Mouse (Mus musculus): ENCODE measurements around the gene Ager. TPM values are rescaled to one million over a fixed set of nuclear protein-coding genes. Genes with fewer than 3 reads are reported as not detected.

Gene Ager
- polyA plus RNA-seq, 1 experiment from 2014 or later, result 3.6 TPM

DNA sequence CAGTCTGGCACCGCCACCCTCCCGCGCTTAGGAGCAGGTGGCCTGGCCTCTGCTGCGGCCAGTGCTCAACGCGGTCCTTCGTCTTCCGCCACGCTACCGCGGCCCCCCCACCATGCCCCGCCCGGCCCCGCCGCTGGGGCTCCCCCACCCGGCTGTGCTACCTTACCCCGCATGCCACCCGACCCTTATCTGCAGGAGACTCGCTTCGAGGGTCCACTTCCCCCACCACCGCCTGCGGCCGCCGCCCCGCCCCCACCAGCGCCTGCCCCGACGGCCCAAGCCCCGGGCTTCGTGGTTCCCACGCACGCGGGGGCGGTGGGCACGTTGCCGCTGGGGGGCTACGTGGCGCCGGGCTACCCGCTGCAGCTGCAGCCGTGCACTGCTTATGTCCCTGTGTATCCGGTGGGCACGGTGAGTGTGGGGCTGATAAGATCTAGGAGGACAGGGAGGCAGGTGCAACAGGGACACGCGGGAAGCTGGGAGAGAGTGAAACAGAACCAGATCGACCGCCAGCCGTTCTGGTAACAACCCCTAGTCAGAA, 33.2 kb downstream of the Ager start:
- DNase-seq (ENCODE audit: low spot score), result no peak
- Histone ChIP-seq H3K4me1 (peaks cover 69% of the 10 kb centered on the region), H3K4me3 (peak overlapping the region; percentile 52), H3K36me3 (no peaks in the 10 kb centered on the region), H3K27ac (no peak overlapping the region), H3K27me3 (ENCODE audit: low read depth, poor library complexity, severe bottlenecking) (peaks cover 60% of the 10 kb centered on the region), H3K9me3 (replicated peaks) (no peaks in the 10 kb centered on the region)
- 3% methylated on average over 48 of the region's 48 CpGs for WGBS

DNA sequence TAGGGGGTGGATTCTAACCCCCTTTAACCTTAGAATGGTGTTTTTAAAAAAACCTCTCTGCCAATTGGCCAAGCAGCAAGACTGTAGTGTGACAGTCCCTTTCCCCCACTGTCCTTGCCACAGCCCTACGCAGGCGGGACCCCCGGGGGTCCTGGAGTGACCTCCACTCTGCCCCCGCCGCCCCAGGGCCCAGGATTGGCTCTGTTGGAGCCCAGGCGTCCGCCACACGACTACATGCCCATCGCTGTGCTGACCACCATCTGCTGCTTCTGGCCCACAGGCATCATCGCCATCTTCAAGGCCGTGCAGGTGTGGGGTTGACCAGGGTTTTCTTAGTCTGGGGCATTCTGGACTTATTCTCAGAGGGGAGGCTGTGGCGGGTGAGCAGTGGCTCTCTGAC, 34.0 kb downstream of the Ager start:
- Histone ChIP-seq H3K4me3 (peak overlapping the region; percentile 52), H3K9me3 (replicated peaks) (no peaks in the 10 kb centered on the region), H3K36me3 (no peaks in the 10 kb centered on the region), H3K27ac (peak overlapping the region; percentile 46; the same call in 1 of the 2 replicates), H3K27me3 (ENCODE audit: low read depth, poor library complexity, severe bottlenecking) (peaks cover 62% of the 10 kb centered on the region), H3K4me1 (peaks cover 61% of the 10 kb centered on the region)
- DNase-seq (ENCODE audit: low spot score), result no peak
- 4% methylated on average over 12 of the region's 12 CpGs for WGBS

DNA sequence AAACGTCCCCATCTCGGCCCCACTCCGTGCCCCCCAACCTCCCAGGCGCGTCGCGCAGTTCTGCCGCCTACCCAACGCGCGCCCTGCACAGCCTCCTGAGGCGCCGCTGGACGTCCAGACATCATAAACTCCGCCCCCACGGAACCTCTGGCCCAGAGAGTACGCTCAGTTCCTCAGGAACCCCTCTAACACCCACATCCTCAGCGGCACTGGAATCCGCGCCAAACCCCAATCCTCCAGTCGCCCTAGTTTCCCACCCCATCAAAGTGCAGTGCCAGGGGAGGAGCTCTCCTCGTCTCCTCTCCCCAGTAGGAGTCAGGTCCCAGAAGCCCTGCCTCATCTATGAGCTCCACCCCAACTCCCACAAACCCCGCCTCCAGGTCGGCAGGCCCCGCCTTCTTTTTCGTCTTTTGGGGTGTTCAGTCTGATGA, 34.6 kb downstream of the Ager start:
- Histone ChIP-seq H3K9me3 (replicated peaks) (no peaks in the 10 kb centered on the region), H3K4me1 (peaks cover 59% of the 10 kb centered on the region), H3K4me3 (peak overlapping the region; percentile 52), H3K36me3 (no peaks in the 10 kb centered on the region), H3K27ac (peak overlapping the region; percentile 46; the same call in 1 of the 2 replicates), H3K27me3 (ENCODE audit: low read depth, poor library complexity, severe bottlenecking) (peaks cover 62% of the 10 kb centered on the region)
- DNase-seq (ENCODE audit: low spot score), result peak; percentile 55
- 1% methylated on average over 26 of the region's 26 CpGs for WGBS

DNA sequence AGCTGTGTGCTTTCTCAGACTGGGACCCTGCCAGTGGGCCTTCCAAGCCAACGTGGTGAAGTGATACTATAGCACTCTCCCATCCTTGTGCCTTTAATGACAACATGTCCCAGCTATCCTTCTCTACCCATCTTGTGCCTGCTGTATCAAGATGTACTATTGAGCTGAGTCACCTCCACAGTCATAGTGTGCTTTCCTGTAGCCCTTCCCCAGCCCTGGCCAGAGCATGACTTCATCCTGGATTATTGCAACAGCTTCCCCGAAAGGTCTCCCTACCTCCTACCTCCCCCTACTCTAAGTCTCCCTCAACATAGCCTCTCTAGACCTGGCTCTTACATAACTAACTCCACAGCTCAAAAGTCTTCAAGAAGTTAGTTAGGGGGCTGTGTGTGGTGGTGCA, 38.0 kb downstream of the Ager start:
- H3K27ac ChIP-seq, result no peak overlapping the region
- WGBS, result 77% methylated on average over 2 of the region's 2 CpGs
- H3K27me3 ChIP-seq (ENCODE audit: low read depth, poor library complexity, severe bottlenecking), result peaks cover 38% of the 10 kb centered on the region
- no peaks in the 10 kb centered on the region for H3K9me3 ChIP-seq (replicated peaks)
- DNase-seq (ENCODE audit: low spot score), result no peak
- H3K4me3 ChIP-seq, result no peak overlapping the region
- no peaks in the 10 kb centered on the region for H3K36me3 ChIP-seq
- peaks cover 29% of the 10 kb centered on the region for H3K4me1 ChIP-seq

DNA sequence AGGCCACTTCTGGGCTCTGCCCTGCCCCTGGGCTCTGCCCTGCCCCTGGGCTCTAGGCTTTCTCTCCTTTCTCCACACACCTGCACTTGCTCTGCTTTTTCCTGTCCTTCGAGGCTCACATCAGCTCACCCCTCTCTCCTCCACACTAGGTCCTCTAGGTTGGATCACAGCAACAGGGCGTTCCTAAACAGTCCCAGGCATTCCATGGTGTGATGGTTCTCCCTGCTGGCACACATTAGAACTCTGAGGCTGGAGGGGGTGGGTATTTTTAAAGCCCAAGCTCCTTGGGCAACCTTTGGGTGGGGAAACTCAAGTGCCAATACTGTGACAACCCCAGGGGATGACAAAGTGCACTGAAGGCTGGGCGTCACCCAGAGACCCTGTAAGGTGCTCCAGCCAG, 39.8 kb downstream of the Ager start:
- H3K4me1 ChIP-seq, result peaks cover 21% of the 10 kb centered on the region
- peaks cover 20% of the 10 kb centered on the region for H3K27me3 ChIP-seq (ENCODE audit: low read depth, poor library complexity, severe bottlenecking)
- DNase-seq (ENCODE audit: low spot score), result no peak
- H3K4me3 ChIP-seq, result no peak overlapping the region
- H3K27ac ChIP-seq, result no peak overlapping the region; the same call in 1 of the 2 replicates
- WGBS, result 78% methylated on average over 3 of the region's 3 CpGs
- no peaks in the 10 kb centered on the region for H3K9me3 ChIP-seq (replicated peaks)
- no peaks in the 10 kb centered on the region for H3K36me3 ChIP-seq

DNA sequence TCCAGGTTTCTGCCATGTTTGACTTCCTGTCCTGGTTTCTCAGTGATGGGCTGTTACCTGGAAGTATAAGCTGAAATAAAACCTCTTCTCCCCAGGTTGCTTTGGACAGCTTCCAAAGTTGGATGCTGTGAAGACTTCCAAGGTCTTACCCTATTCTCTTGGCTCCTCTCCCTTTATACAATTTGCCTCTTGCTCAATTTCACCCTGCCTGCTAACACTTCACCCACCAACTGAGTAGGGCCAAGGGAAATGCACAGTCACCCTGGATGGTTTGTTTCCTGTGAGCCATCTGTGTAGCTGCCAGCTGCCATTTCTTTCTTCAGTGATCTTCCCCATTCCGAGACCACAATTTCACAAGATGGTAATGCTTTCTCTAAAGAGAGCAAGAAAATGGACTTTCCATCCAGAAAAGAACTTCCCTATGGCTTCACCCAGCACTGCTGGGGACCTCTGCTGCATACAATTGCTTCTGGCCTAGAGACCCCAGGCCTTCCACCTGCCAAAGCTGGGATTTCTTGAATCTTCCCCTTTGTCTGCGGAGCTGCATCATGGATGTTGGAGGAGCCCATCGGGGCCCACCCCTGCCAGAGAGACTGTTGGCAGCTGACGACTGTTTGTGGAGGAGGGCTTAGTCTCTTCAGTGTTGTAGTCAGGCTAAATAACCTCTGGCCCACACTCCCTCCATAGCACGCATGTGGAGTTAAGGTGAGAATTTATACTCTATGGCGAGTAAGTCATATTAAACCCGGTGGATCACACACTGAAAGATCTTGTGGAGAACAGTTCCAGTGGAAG, 42.0 kb downstream of the Ager start:
- H3K9me3 ChIP-seq (replicated peaks), result no peaks in the 10 kb centered on the region
- DNase-seq (ENCODE audit: low spot score), result no peak
- H3K4me1 ChIP-seq, result peaks cover 12% of the 10 kb centered on the region
- peaks cover 3% of the 10 kb centered on the region; the same call in 1 of the 2 replicates for H3K27me3 ChIP-seq (ENCODE audit: low read depth, poor library complexity, severe bottlenecking)
- WGBS, result 83% methylated on average over 7 of the region's 7 CpGs
- no peak overlapping the region for H3K4me3 ChIP-seq
- peak overlapping the region; percentile 5; the same call in 1 of the 2 replicates for H3K27ac ChIP-seq
- no peaks in the 10 kb centered on the region for H3K36me3 ChIP-seq

DNA sequence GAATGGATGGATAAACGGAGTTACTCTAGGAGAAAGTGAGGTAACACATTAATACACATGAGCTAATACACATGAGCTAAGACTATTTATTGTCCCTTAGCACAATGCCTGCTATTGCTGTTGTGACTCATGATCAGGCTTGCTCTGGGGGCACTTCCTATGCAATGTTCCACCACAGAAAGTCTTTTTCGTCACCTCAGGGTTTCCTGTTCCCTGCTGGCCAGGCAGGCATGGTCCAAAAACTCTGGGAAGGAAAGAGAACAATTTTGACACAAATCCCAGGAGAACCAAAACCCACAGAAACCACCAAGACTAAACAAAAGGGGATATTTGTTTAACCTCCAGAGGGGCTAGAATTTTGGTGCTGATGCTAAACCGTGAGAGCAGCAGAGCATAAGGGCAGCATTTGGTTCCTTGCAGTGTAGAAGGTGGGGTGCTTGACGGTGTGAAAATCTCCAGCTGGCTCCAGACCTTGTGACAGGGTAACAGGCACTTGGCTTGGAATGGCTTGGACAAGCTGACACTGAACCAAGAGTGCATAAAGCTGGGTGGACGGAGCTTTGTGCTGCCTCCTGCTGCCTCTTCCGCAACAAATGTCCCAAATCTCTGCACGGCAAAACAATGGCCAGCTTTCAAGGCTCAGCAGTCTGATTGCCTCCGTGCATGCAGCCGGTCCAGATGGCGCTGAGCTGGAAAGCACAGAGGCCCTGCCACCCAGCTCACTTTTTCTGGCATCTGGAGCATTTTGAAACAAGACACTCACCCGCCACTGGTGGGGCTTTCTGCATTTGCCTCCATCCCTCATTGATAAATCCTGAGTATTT, 43.3 kb downstream of the Ager start:
- 24% methylated on average over 11 of the region's 11 CpGs for WGBS
- H3K4me3 ChIP-seq, result peak overlapping the region; percentile 7; the same call in 1 of the 2 replicates
- peak; percentile 55 for DNase-seq (ENCODE audit: low spot score)
- peaks cover 7% of the 10 kb centered on the region for H3K36me3 ChIP-seq
- H3K9me3 ChIP-seq (replicated peaks), result no peaks in the 10 kb centered on the region
- peak overlapping the region; percentile 83 for H3K27ac ChIP-seq
- H3K27me3 ChIP-seq (ENCODE audit: low read depth, poor library complexity, severe bottlenecking), result 0 out of 2 replicates have a peak, but pooled peaks cover under 1% of the 10 kb centered on the region
- peaks cover 22% of the 10 kb centered on the region for H3K4me1 ChIP-seq

DNA sequence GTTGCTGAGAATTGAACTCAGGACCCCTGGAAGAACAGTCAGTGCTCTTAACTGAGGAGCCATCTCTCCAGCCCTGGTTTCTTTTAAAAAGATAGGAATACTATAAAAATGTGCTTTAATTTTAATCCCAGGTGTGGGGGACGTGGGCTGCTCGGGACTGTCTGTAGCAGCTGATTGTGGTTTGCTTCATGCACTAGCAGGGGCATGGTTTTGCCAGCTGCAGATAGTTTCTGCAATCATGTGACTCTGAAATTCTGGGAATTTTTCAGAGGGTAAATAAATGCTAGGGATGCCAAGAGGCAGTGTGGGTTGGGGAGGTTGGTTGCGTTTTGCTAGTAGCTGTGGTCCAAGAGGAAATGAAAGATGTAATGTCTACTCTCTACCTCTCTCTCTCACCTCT, 44.3 kb downstream of the Ager start:
- Histone ChIP-seq H3K36me3 (peaks cover 11% of the 10 kb centered on the region), H3K4me1 (peaks cover 27% of the 10 kb centered on the region), H3K27ac (0 out of 2 replicates have a peak overlapping the region, but pooled peaks have one; percentile 83), H3K27me3 (ENCODE audit: low read depth, poor library complexity, severe bottlenecking) (no peaks in the 10 kb centered on the region), H3K4me3 (no peak overlapping the region), H3K9me3 (replicated peaks) (no peaks in the 10 kb centered on the region)
- 92% methylated on average over 3 of the region's 3 CpGs for WGBS
- DNase-seq (ENCODE audit: low spot score), result no peak

DNA sequence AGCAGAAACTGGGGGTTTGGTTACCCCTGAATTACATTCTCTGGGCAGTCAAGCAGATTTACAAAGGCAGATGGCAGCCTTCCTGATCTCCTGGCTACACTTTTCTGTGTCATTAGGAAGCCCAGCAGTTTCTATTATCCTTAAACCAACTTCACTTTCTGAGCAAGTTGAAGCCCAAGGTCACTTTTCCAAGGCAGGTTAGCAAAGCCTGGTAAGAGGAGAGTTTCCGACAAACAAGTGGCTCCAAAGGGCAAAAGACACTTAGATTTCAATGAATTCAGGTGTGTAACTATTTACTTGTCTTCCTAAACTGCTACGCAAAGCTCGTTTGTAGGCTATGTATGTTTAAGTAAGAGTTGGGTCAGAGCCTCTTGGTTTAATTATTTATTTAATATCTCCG, 45.7 kb downstream of the Ager start:
- Histone ChIP-seq H3K4me3 (no peak overlapping the region), H3K4me1 (peaks cover 37% of the 10 kb centered on the region), H3K9me3 (replicated peaks) (no peaks in the 10 kb centered on the region), H3K36me3 (peaks cover 11% of the 10 kb centered on the region), H3K27ac (no peak overlapping the region), H3K27me3 (ENCODE audit: low read depth, poor library complexity, severe bottlenecking) (no peaks in the 10 kb centered on the region)
- 95% methylated on average over 4 of the region's 4 CpGs for WGBS
- no peak for DNase-seq (ENCODE audit: low spot score)

DNA sequence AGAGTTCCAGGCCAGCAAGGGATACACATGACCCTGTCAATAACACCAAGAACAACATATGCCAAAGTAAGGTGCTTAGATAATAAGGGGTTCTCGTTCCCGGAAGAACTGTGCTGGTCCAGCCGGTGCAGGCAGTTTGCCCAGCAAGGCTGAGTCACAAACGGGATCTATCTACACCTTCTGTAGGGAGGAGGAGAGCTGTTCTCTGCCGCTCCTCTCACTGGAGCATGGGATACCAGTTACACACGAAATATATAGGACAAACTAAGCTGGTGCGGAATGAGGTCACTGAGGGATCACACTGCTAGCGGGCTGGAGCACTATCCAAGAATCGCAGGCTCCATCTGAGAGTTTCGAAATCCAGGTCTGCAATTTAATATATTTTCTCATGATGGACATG, 46.3 kb downstream of the Ager start:
- no peaks in the 10 kb centered on the region for H3K9me3 ChIP-seq (replicated peaks)
- 85% methylated on average over 10 of the region's 10 CpGs for WGBS
- H3K4me1 ChIP-seq, result peaks cover 43% of the 10 kb centered on the region
- no peak overlapping the region for H3K27ac ChIP-seq
- peak overlapping the region; percentile 88; the same call in 1 of the 2 replicates for H3K4me3 ChIP-seq
- peaks cover 16% of the 10 kb centered on the region for H3K36me3 ChIP-seq
- no peaks in the 10 kb centered on the region for H3K27me3 ChIP-seq (ENCODE audit: low read depth, poor library complexity, severe bottlenecking)
- no peak for DNase-seq (ENCODE audit: low spot score)

DNA sequence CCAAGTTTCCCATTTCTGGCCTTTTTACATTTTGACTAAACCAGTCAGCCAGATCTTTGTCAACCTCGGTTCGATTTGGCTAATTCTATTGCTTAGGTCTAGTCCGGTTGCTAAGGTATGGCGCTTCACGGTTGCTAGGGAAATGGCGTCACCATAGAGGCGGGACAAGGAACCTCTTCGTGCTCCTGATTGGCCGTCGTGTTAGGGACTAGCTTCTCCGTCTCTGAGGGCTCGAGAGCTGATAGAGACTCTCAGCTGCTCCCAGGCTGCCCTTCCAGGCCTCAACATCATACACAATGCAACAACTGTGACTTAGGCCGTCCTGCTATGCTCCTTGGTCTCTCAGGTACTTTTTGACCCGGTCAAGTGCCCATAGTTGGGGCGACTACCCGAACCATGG, 46.9 kb downstream of the Ager start, which contains the start of gene Fkbpl:
TSS of gene Fkbpl (plus strand) at position 157 of the 400 bp plus-strand sequence.
- no peaks in the 10 kb centered on the region for H3K9me3 ChIP-seq (replicated peaks)
- peaks cover 23% of the 10 kb centered on the region for H3K36me3 ChIP-seq
- no peaks in the 10 kb centered on the region for H3K27me3 ChIP-seq (ENCODE audit: low read depth, poor library complexity, severe bottlenecking)
- peak within 1 kb of the TSS; percentile 70; the same call in 1 of the 2 replicates for H3K27ac ChIP-seq
- peak within 1 kb of the TSS; percentile 88 for H3K4me3 ChIP-seq
- DNase-seq (ENCODE audit: low spot score), result peak; percentile 91
- 1% methylated on average over 16 of the region's 16 CpGs for WGBS
- H3K4me1 ChIP-seq, result peaks cover 43% of the 10 kb centered on the region

DNA sequence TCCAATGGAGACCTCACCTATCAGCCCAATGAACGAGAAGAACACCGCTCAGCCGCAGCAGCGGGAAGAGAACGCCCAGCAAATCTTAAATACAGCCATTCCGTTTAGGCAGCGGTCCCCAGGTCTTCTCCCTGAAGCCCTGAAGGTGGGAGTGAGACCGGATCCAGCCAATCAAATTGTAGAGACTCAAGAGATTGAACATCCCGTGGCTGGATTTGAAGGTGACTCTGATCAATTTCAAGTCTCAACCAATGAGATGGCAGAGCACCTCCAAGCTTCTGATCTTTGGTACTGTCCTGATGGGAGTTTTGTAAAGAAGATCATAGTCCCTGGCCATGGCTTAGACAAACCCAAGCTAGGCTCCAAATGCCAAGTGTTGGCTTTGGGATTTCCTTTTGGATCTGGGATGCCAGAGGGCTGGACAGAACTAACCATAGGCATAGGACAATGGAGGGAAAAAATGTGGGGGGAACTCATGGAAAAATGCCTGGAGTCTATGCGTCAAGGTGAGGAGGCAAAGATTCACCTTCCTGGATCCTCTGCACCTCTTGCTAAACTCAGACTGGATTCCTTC, 47.7 kb downstream of the Ager start:
- no peak for DNase-seq (ENCODE audit: low spot score)
- Histone ChIP-seq H3K4me3 (peak overlapping the region; percentile 88), H3K36me3 (peaks cover 30% of the 10 kb centered on the region), H3K4me1 (peaks cover 43% of the 10 kb centered on the region), H3K27ac (peak overlapping the region; percentile 70; the same call in 1 of the 2 replicates), H3K27me3 (ENCODE audit: low read depth, poor library complexity, severe bottlenecking) (no peaks in the 10 kb centered on the region), H3K9me3 (replicated peaks) (no peaks in the 10 kb centered on the region)
- 43% methylated on average over 10 of the region's 10 CpGs for WGBS

Data from limb, embryonic 10.5 days (tissue).